Mouse (Mus musculus) ES-Bruce4 (cell line): ENCODE data around the gene Grb7. TPM values are rescaled to one million over a fixed set of nuclear protein-coding genes. Genes with fewer than 3 reads are reported as not detected.

ENCODE experiments used
- H3K27ac ChIP-seq: 2 replicates; pipeline ENCODE4 v1.5.1; 2012; ENCODE audit warnings: low read length, inconsistent platforms; ENCODE audit not compliant: insufficient read depth
- H3K27me3 ChIP-seq: 2 replicates; pipeline ENCODE4 v1.6.1; 2012; ENCODE audit warnings: mild to moderate bottlenecking, low read length, inconsistent platforms; ENCODE audit not compliant: control insufficient read depth, poor library complexity, insufficient read depth, severe bottlenecking
- H3K36me3 ChIP-seq: 2 replicates; pipeline ENCODE4 v1.6.1; 2012; ENCODE audit warnings: inconsistent platforms, mild to moderate bottlenecking, low read length, moderate library complexity; ENCODE audit not compliant: control insufficient read depth, poor library complexity, insufficient read depth, severe bottlenecking
- H3K4me1 ChIP-seq: one replicate; pipeline ENCODE4 v1.8.1; 2011; ENCODE audit warnings: low read length; ENCODE audit not compliant: control insufficient read depth, insufficient read depth
- H3K4me3 ChIP-seq: 2 replicates; pipeline ENCODE4 v1.5.1; 2011; ENCODE audit warnings: low read depth, mild to moderate bottlenecking, low read length
- H3K9ac ChIP-seq: 2 replicates; pipeline ENCODE4 v1.6.1; 2012; ENCODE audit warnings: low read depth, mild to moderate bottlenecking, inconsistent platforms; ENCODE audit not compliant: poor library complexity, severe bottlenecking
- H3K9me3 ChIP-seq: replicated peaks from 2 replicates; pipeline ENCODE4 v1.6.1; 2012; ENCODE audit warnings: mild to moderate bottlenecking, low read length, inconsistent platforms; ENCODE audit not compliant: control insufficient read depth, poor library complexity, insufficient read depth, severe bottlenecking
- CTCF ChIP-seq: IDR thresholded peaks from one replicate; pipeline ENCODE4 v1.8.1; 2011; ENCODE audit warnings: low read depth, low read length
- EP300 ChIP-seq: IDR thresholded peaks from 2 replicates; pipeline ENCODE4 v1.6.1; 2011; ENCODE audit warnings: low read depth, low read length; ENCODE audit not compliant: insufficient read depth
- POLR2A ChIP-seq: IDR thresholded peaks from one replicate; pipeline ENCODE4 v1.8.1; 2011; ENCODE audit warnings: low read length; ENCODE audit not compliant: insufficient read depth
- polyA plus RNA-seq: library from polyadenylated mRNA; stranded (reverse); fragments of >200 nt; gene quantifications from 2 replicates; pipeline ENCODE4 v1.2.4, GENCODE M21; 2011; ENCODE audit warnings: low read depth; ENCODE audit not compliant: missing spikeins, insufficient read depth, insufficient read length

Gene Grb7
- polyA plus RNA-seq, 1 experiment, result 45.6 TPM

GRCm38 (mm10) chr11:98504926-98505325 is 58.7 kb downstream of the Grb7 start:
- TF ChIP-seq CTCF (no peak), POLR2A (no peak), EP300 (no peak)
- H3K4me3 ChIP-seq, result no peak overlapping the region
- H3K27me3 ChIP-seq, result no peaks in the 10 kb centered on the region
- no peaks in the 10 kb centered on the region for H3K4me1 ChIP-seq
- H3K9ac ChIP-seq, result no peak overlapping the region
- H3K27ac ChIP-seq, result no peak overlapping the region
- no peaks in the 10 kb centered on the region for H3K36me3 ChIP-seq
- H3K9me3 ChIP-seq, result no peaks in the 10 kb centered on the region

Other genes with a start within 250 kb of the Grb7 start
- gene Cdk12, start 243.3 kb upstream of the Grb7 start, polyA plus RNA-seq, result 52.5 and 53.6 TPM in 2 replicates
- not detected in 2 replicates for gene Neurod2, start 116.7 kb upstream of the Grb7 start, polyA plus RNA-seq
- gene Ppp1r1b, start 98.0 kb upstream of the Grb7 start, polyA plus RNA-seq, result 1.1 and 1.5 TPM in 2 replicates
- gene Stard3, start 88.0 kb upstream of the Grb7 start, polyA plus RNA-seq, result 12.2 and 16.8 TPM in 2 replicates
- not detected in 2 replicates for gene Tcap, start 62.6 kb upstream of the Grb7 start, polyA plus RNA-seq
- not detected in 2 replicates for gene Pnmt, start 59.9 kb upstream of the Grb7 start, polyA plus RNA-seq
- 4.5 and 5.0 TPM in 2 replicates for gene Pgap3, start 45.9 kb upstream of the Grb7 start, polyA plus RNA-seq
- 11.0 and 12.4 TPM in 2 replicates for gene Erbb2, start 33.9 kb upstream of the Grb7 start, polyA plus RNA-seq
- gene Mien1, start 7.4 kb upstream of the Grb7 start, polyA plus RNA-seq, result 65.1 and 67.2 TPM in 2 replicates
- gene Ikzf3, start 99.6 kb downstream of the Grb7 start, polyA plus RNA-seq, result not detected in 2 replicates
- not detected in 2 replicates for gene Zpbp2, start 104.7 kb downstream of the Grb7 start, polyA plus RNA-seq
- 19.3 and 20.0 TPM in 2 replicates for gene Ormdl3, start 141.0 kb downstream of the Grb7 start, polyA plus RNA-seq
- not detected in 2 replicates for gene Lrrc3c, start 151.9 kb downstream of the Grb7 start, polyA plus RNA-seq
- gene Gm12355, start 179.3 kb downstream of the Grb7 start, polyA plus RNA-seq, result 50.0 and 53.5 TPM in 2 replicates
- gene Gsdma3, start 180.0 kb downstream of the Grb7 start, polyA plus RNA-seq, result not detected in 2 replicates
- not detected in 2 replicates for gene Gsdma2, start 200.4 kb downstream of the Grb7 start, polyA plus RNA-seq
- gene Gsdma, start 218.0 kb downstream of the Grb7 start, polyA plus RNA-seq, result 0.22 and 0.56 TPM in 2 replicates
- gene Psmd3, start 236.2 kb downstream of the Grb7 start, polyA plus RNA-seq, result 123 and 129 TPM in 2 replicates